Mouse (Mus musculus) splenic B cell, adult 2 months (primary cell): ENCODE data around the gene Mef2c.

Experiments
- DNase-seq: peaks from one replicate; pipeline ENCODE4 v3.0.0-alpha.2; 2011; ENCODE audit warnings: low read depth, low spot score
- H3K27me3 ChIP-seq: 2 replicates; pipeline ENCODE4 v1.6.1; 2012; ENCODE audit warnings: mild to moderate bottlenecking, low read length, moderate library complexity, mixed read lengths; ENCODE audit not compliant: control insufficient read depth, poor library complexity, insufficient read depth, severe bottlenecking
- H3K36me3 ChIP-seq: 2 replicates; pipeline ENCODE4 v1.6.1; 2012; ENCODE audit warnings: mild to moderate bottlenecking, low read length, moderate library complexity, mixed read lengths; ENCODE audit not compliant: control insufficient read depth, poor library complexity, insufficient read depth, severe bottlenecking

Gene Mef2c

GRCm38 (mm10) chr13:83601741-83602140 is 97.9 kb downstream of the Mef2c start:
- Histone ChIP-seq H3K36me3 (0 out of 2 replicates have a peak, but pooled peaks cover 2% of the 10 kb centered on the region), H3K27me3 (no peaks in the 10 kb centered on the region)
- DNase-seq: no peak

GRCm38 (mm10) chr13:83603373-83604265 is 99.8 kb downstream of the Mef2c start:
- no peak for DNase-seq
- Histone ChIP-seq H3K36me3 (peaks cover 2% of the 10 kb centered on the region; the same call in 1 of the 2 replicates), H3K27me3 (no peaks in the 10 kb centered on the region)

GRCm38 (mm10) chr13:83604320-83604719 is 100.5 kb downstream of the Mef2c start:
- DNase-seq: peak; percentile 48
- Histone ChIP-seq H3K27me3 (no peaks in the 10 kb centered on the region), H3K36me3 (peaks cover 2% of the 10 kb centered on the region; the same call in 1 of the 2 replicates)

GRCm38 (mm10) chr13:83604785-83605184 is 101.0 kb downstream of the Mef2c start:
- peak; percentile 77 for DNase-seq
- Histone ChIP-seq H3K36me3 (peaks cover 2% of the 10 kb centered on the region; the same call in 1 of the 2 replicates), H3K27me3 (no peaks in the 10 kb centered on the region)

- DNase-seq: peak; percentile 77
- no peaks in the 10 kb centered on the region for H3K27me3 ChIP-seq
- H3K36me3 ChIP-seq: peaks cover 9% of the 10 kb centered on the region
Observed at GRCm38 (mm10) chr13:83607883-83608581, 104.2 kb downstream of the Mef2c start.

- Histone ChIP-seq H3K27me3 (no peaks in the 10 kb centered on the region), H3K36me3 (peaks cover 9% of the 10 kb centered on the region)
- DNase-seq: peak; percentile 96
Observed at GRCm38 (mm10) chr13:83608851-83609516, 105.2 kb downstream of the Mef2c start.

- Histone ChIP-seq H3K36me3 (peaks cover 9% of the 10 kb centered on the region), H3K27me3 (no peaks in the 10 kb centered on the region)
- DNase-seq: no peak
Observed at GRCm38 (mm10) chr13:83609517-83609878, 105.7 kb downstream of the Mef2c start.

- H3K27me3 ChIP-seq: no peaks in the 10 kb centered on the region
- peaks cover 10% of the 10 kb centered on the region for H3K36me3 ChIP-seq
- DNase-seq: no peak
Observed at GRCm38 (mm10) chr13:83610124-83610523, 106.3 kb downstream of the Mef2c start.

- Histone ChIP-seq H3K27me3 (no peaks in the 10 kb centered on the region), H3K36me3 (peaks cover 10% of the 10 kb centered on the region)
- DNase-seq: no peak
Observed at GRCm38 (mm10) chr13:83612195-83612594, 108.4 kb downstream of the Mef2c start.

- peaks cover 21% of the 10 kb centered on the region for H3K36me3 ChIP-seq
- no peaks in the 10 kb centered on the region for H3K27me3 ChIP-seq
- no peak for DNase-seq
Observed at GRCm38 (mm10) chr13:83615875-83616274, 112.0 kb downstream of the Mef2c start.

- DNase-seq: no peak
- H3K36me3 ChIP-seq: peaks cover 18% of the 10 kb centered on the region
- H3K27me3 ChIP-seq: no peaks in the 10 kb centered on the region
Observed at GRCm38 (mm10) chr13:83624651-83625050, 120.8 kb downstream of the Mef2c start.

- Histone ChIP-seq H3K27me3 (no peaks in the 10 kb centered on the region), H3K36me3 (peaks cover 17% of the 10 kb centered on the region; the same call in 1 of the 2 replicates)
- DNase-seq: no peak
Observed at GRCm38 (mm10) chr13:83627429-83627828, 123.6 kb downstream of the Mef2c start.

GRCm38 (mm10) chr13:83628139-83628538 is 124.3 kb downstream of the Mef2c start:
- no peak for DNase-seq
- H3K27me3 ChIP-seq: no peaks in the 10 kb centered on the region
- peaks cover 20% of the 10 kb centered on the region; the same call in 1 of the 2 replicates for H3K36me3 ChIP-seq

- Histone ChIP-seq H3K27me3 (no peaks in the 10 kb centered on the region), H3K36me3 (peaks cover 15% of the 10 kb centered on the region; the same call in 1 of the 2 replicates)
- no peak for DNase-seq
Observed at GRCm38 (mm10) chr13:83633155-83633554, 129.3 kb downstream of the Mef2c start.
